Mouse (Mus musculus): ENCODE measurements around the gene Tjp2.
"Not testable (repeated sequence)": the region's sequence is repeated elsewhere in the genome, so short reads cannot be mapped to it uniquely, and the experiment has no call there.

Tjp2 gene

DNA sequence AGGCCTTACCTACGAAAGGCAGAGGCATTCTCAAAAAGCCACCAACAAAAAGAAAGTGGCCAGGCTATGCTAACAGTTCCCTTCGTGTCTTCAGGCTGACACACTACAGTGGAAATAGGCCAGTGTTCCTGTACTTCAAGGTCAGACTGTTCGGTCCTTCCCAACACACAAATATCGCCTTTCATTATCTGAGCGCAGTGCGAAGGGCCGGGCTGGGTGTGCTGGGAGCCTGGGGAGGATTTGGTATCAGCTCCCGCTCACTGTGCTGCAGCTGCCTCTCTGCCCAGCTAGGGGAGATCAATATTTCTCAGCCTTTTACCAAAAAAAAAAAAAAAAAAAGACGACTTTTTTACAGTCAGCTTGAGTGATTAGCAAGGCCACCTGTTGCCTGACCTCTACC lies 106.1 kb downstream of the Tjp2 start:
- DNase-seq = no peak

GRCm38 (mm10) chr19:24111581-24111980 lies 113.2 kb downstream of the Tjp2 start:
- DNase-seq = no peak

DNA sequence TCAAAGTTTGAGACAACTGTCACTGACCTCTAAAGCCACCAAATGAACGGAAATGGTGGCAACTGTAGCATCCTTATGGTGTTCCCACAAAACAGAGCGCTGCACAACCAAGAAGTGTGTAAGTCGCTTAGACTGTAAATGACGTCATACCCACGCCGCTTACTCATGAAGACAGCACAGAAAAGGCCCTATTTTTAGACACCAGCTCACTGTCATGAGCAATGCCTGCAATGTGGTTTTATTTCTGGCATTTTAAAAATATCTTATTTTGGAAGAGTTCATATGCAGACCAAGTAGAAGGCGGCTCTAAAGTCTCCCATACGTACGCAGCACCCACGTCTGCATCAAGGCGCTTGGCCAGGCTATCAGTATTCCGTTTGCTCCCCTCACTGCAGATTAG lies 117.1 kb downstream of the Tjp2 start:
- DNase-seq = no peak

- DNase-seq = no peak
These were observed 121.0 kb downstream of the Tjp2 start for GRCm38 (mm10) chr19:24103802-24104201.

DNA sequence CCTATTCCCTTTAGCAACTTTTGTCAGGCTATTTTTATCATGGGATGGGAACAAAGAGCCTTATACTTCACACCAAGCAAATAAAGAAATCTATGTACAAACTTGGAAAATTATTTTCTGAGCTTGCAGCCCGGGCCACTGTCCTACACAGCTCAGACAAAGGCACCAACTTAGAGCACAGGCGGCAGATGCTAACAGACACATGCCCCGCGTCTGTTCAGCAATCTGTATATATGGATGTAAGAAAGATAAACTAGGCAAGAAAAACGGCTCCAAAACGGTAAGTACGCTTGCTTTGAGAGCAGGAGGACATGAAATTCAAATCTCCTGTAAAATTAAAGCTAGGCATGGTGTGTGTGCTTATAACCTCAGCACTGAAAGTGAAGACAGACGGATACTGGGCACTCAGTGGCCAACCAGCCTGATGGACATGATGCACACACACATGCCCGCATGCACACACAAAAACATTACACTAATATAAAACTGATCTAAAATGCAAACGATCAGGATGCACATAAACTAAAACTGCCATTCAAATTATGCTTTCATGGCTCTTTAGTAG lies 122.2 kb downstream of the Tjp2 start:
- DNase-seq = no peak

DNA sequence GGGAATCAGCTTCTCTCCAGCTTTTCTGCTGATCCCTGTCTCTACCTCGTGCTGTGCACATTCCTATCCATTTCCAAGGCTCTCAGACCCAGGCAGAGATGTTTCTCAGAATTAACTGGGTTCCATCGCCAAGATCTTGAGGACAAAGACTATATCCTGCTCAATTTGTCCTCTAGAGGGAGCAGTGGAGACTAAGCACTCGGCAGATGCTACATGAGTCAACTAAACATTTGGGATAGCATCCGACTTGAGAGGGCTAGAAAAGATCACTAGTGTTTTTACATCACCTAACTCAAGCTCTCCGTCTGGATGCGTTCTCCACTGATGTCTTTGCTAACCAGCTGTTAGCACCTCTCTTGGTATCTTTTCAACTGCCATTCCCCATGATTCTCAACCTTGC lies 123.6 kb downstream of the Tjp2 start:
- DNase-seq = no peak

DNA sequence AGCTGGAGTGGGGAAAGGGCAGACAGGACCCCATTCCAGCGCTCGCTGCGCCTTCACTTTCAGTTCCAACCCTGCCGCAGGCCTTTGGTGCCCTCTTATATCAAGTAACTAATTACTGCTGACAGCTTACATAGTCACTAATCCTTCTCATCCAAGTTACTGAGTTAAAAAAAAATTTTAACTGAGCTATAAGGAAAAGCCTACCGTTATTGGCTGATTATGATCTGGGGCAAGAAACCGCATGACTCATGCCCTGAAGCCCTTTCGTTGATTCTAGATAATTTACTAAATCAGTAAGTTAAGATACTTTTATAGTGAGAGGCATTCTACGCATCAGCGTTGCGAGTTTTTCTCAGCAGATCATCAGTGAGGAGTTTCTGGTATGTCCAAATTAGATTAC lies 126.1 kb downstream of the Tjp2 start:
- no peak for DNase-seq

DNA sequence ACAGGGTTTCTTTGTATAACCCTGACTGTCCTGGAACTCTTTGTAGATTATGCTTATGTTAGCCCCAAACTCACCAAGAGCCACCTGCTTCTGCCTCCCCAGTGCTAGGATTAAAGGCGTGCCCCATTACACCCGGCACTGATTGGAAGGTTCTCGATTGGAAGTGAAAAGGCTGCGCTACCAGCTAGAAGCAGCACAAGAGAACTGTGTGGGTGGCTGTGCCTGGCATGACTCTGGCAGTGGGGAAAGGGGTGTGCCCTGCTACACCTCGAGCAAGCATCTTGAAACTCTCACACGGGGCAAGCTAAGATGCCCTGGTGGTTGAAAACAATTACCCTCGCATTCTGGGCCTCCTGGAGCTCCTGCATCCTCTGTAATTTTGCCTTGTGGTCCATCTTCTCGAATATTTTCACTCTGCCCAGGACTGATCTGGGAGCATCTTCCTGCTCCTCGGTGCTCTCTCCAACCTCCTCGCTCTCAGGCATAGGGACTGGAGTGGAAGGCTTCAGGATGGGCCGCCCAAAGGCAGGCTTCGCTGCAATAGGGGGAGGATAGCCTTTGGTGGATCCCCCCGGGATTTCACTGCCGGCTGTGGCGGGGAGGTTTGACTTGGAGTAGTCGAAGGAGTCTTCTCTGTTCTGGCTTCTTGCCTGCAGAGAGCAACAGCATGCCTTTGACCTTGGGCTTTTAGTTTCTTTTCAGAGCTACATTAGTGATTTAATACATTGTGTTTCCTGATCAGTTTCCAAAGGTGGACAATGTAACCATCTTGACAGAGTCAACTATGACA lies 127.0 kb downstream of the Tjp2 start:
- no peak for DNase-seq

DNA sequence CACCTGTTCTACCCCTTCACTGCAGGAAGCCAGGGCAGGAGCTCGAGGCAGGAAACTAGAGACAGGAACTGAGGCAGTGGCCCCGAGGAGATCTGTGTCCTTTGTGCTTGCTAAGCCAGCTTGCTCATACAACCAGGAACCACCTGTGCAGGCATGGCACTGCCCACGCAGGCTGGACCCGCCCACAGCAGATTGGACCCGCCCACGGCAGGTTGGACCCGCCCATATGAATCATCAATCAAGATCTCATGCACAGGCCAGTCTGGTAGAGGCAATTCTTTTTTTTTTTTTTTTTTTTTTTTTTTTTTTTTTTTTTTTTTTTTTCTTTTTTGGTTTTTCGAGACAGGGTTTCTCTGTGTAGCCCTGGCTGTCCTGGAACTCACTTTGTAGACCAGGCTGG lies 132.8 kb downstream of the Tjp2 start:
- not testable (repeated sequence) for DNase-seq

GRCm38 (mm10) chr19:24090366-24090765 lies 134.5 kb downstream of the Tjp2 start:
- no peak for DNase-seq

DNA sequence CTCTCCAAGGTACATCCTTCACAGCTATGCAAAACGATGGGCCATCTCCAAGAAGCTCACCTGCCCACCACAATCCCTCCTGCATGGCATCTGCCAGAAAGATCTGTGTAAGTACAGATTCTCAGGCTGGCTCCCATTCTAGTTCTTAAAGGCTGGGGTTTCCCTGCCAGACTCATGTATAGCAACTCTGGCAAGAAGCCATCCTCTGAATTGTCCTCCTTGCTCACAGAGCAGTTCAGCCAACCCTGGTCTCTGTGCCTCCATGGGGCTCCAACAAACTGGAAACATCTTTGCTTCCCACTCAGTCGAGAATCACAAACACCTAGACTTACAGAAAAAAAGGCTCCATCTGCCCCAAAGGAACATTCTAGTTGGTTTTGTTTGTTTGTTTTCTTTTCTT lies 139.5 kb downstream of the Tjp2 start:
- DNase-seq = no peak

- DNase-seq = no peak
These were observed 144.3 kb downstream of the Tjp2 start for GRCm38 (mm10) chr19:24080417-24081080.

- DNase-seq = no peak
These were observed 147.2 kb downstream of the Tjp2 start for GRCm38 (mm10) chr19:24077658-24078057.

DNA sequence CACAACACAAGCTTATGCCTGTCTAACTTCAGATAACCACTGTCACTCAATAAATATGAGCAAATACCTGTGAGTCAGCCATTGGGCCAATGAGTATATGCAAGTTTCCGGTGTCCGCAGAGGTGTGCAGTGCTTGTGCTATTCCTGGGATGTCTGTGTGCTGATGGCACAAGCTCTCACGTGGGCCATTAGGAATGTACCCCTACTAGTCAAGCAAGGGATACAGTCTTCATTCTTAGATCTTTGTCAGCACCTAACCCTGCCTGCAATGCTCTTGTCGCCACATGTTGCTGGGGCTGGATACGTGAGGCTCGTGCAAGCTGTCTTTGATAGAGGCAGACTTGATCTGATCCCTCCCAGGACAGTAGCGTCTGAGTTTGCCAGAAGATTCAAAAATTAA lies 148.3 kb downstream of the Tjp2 start:
- DNase-seq = no peak

DNA sequence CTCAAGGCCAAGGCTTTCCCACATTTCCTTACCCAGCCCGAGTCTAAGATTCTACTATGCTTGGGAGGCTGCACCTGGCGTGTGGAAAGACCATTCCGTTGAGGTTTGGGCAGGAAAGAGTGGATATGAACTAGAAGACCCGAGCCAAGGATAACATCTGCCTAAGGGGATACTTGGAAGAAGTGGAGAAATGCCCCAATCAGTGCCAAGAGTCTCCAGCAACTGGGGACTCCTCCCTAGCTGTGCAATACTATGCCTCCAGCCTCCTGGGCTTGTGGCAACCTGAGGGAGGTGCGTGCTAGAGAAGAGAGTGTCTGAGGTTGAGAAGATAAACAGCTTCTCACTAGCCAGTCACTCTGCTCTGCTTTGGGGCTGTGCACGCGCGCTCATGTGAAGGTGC lies 148.9 kb downstream of the Tjp2 start:
- DNase-seq = no peak

GRCm38 (mm10) chr19:24073155-24073554 lies 151.7 kb downstream of the Tjp2 start:
- no peak for DNase-seq

DNA sequence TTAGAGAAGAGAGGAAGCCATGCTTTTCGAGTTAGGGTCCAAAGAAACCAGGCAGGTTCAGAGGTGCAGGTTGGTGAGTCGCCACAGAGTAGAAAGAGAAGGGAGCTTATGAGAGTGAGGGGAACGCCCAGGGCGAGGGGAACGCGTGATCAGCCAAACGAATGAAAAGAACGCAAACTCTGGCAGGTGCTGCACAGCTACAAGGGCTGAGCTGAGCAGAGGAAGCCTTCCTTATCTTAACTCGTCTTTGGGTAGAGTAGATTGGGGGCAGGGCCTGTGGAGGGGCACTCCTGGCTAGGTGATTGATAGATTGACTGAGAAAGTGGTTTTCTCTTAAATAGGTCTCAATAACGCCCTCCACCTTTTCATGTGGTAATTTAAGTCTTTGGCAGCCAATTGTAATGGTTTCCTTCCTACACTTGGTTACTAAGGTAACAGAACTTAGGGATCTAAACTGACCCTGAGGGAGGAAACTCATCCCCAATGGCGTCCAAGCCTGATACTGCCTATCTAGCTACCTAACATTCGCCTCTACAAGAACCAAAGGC lies 160.4 kb downstream of the Tjp2 start:
- no peak for DNase-seq

- no peak for DNase-seq
These were observed 161.2 kb downstream of the Tjp2 start for GRCm38 (mm10) chr19:24063585-24063984.

DNA sequence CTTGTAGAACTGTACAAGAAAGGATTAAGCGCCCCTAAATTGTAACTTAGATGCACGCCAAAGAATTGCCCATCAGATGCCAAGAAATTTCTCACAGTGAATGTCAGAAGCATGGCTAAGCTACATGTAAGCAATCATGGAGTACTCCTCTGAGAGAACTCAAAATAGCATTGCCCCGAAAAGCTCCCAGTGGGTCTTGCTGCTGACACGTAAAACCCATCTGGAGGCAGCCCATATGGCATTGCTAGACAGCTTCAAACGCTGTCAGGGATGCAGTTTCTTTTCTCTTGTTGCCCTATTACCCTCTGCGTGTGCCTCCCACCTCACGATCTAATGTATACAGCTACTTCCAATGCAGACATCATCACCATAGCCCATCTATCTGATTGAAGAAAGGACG lies 166.0 kb downstream of the Tjp2 start:
- no peak for DNase-seq

- DNase-seq = no peak
These were observed 166.8 kb downstream of the Tjp2 start for GRCm38 (mm10) chr19:24058021-24058420.

DNA sequence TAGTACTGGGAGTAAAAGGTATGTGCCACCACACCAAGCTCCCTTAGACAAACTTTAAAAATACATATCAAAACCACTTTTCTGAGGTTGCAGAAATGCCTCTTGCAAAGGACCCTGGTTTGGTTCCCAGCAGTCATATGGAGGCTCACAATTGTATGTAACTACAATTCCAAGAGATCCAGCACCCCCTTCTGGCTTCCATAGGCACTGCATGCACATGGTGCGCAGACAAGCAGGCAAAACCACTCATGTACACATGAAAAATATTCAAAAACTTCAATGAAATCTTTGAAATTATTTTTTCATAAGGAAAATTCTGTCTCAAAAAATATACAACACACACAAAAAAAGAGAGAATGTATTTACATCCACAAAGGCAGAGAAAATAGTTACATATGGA lies 167.9 kb downstream of the Tjp2 start:
- DNase-seq = no peak

GRCm38 (mm10) chr19:24054904-24055303 lies 169.9 kb downstream of the Tjp2 start:
- DNase-seq = no peak

DNA sequence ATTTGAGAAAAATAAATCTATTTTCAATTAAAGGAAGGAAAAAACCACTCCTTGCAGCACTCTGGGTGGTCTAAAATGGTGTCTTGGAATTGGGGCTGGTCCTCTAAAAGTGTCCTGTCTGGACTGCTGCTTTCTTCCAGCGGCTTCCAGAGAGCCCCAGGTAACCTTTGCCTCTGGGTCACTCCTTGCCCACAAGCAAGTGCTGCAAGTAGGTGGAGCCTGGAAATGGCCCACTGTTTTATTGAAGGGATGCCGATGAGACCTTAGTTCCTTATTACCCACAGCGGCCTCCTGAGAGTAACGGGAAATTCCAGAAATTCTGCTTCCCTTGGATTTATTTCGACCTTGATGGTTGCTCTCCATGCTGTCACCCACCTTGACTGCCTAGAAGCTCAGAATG lies 170.6 kb downstream of the Tjp2 start:
- no peak for DNase-seq

DNA sequence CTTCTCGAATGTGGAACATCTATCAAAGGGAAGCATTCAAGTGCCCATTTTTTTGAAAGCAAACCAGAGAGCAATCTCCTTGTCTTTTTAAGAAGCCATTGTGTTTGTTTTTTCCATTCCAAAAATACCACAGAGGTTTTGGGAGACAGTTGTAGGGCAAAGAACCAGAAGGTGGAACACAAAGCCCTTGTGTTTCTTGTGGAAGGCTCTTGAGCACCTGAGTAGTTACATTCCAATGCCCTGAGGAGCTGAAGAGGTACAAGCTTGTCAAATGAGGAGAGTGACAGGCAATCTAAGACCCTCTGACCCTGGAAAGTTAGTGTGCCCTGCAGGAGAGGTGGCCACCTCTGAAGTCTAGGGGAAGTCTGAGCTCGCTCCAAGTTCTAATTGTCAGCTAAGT lies 174.3 kb downstream of the Tjp2 start:
- no peak for DNase-seq
